Mouse (Mus musculus): ENCODE results near the gene Grin2b.
"Not testable (repeated sequence)": the region's sequence is repeated elsewhere in the genome, so short reads cannot be mapped to it uniquely, and the experiment has no call there.

The Grin2b gene

DNA sequence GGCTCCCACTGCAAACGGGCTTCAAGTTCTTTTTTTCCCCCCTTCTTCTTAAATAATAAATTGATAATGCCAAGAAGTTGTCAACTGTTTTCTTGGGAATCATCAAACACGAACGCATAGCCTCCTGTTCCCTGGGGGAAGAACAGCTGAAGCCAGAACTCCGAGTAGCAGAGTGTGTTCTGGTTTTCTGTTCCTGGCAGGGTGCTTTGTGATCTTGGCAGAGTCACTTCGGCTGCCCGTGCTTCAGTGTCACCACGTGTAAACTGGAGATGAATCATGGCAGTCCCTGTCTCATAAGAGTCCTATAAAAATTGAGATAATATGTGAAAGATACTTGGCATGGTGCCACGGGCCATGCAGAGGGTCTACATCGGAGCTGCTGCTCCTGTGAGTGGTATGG lies 485.4 kb downstream of the Grin2b start:
- DNase-seq (ENCODE audit: low spot score), result no peak

DNA sequence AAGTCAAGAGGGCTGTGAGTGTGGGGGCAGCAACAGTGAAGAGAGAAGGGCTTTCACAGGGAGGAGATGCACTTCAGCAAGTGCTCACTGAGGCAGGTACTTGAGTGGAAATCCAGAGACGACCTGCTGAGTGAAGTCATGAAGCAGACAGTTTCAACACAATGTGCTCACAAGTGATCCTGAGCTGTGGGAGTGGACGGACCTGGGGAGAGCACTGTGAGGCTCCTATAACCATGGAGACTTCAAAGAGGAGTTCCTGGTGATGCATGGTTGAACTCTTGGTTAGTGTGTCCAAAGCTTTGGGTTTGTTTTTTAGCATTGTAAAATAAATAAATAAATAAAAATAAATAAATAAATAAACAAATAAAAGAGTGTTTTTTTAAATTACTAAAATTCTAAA lies 489.1 kb downstream of the Grin2b start:
- DNase-seq (ENCODE audit: low spot score), result no peak

DNA sequence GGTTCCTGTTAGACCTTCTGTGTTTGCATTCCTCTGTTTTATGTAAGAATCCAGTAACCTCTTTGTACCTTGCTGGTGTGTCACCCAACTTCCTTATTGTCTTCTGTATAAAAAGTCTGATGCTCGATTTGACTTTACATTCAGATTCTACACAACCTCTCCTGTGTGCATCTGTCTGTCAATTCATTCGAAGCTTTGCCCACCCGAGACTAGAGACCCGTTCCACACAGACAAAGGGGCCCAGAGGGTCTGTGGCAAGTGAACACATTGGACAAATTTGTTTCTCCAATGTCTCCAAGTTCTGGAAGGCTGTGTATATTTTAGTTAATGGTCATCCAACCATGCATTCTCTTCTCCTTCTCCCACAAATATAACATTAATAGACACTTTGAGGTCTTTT lies 491.9 kb downstream of the Grin2b start:
- not testable (repeated sequence) for DNase-seq (ENCODE audit: low spot score)

DNA sequence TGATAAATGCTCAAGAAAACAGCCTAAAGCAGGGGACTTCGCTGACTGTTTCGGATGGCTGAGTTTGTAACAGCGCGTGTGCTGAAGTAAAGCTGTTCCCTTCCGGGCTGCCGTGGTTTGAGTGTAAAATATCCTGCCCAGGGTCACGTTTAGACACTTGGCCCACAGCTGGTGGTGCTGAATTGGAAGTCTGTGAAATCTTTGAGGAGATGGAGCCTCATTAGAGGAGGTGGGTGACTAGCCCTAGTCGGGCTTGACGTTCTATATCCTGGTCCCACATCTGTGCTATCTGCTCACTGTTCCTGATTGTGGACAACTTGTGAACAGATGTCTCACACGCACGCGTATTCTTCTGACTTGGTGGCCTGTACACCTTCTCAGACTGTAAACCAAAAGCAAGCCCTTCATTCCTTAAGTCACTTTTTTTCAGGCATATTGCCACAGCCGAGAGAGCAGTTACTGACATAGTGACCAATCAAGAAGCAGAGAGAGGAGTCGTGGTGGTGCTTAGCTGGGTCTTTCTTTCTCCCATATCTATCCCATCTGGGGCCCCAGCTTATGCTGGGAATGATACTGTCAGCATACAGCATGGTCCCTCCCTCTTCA lies 493.1 kb downstream of the Grin2b start:
- DNase-seq (ENCODE audit: low spot score), result no peak

DNA sequence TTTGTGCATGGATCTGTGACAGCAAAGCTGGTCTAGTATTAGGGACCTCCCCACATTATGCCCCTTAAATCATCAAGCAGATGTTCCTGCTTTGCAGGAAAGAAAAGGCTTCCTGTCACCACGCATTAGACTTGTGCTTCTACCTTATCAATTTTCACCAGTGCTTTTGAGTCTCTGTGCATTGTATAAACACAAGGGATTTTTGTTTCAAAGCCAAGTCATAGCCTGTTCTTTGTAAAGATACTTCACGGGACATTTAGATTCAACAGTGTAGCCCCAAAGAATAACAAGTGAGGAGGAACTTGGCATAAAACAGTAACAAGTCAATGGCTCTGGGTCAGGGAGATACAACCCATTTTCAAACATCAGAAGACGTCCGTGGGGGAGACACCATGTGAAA lies 498.9 kb downstream of the Grin2b start:
- no peak for DNase-seq (ENCODE audit: low spot score)

DNA sequence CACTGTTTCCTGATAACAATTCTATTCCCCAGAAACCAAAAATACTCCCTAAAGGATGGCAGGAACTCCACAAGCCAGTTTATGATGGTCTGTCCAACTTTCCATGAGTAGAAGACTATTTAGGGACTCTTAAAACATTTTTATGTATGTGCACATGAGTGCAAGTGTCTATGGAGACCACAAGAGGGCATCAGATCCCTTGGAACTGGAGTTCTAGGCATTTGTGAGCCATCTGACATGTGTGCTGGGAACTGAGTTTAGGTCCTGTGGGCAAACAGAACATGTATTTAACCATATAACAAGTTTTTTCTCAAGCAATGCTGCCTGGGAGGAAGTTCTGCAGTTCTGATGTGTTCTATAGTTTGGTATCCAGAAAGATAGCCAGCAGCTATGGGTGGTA lies 501.3 kb downstream of the Grin2b start:
- DNase-seq (ENCODE audit: low spot score), result no peak

Data from retina, embryonic 14.5 days (tissue).